Mouse (Mus musculus): ENCODE measurements at regions not wholly inside any gene's neighbourhood (a gene's known extent, or its start where the extent isn't known, plus 50 kb on each side); places are given as distances from the start of the nearest gene placed in this dataset.

DNA sequence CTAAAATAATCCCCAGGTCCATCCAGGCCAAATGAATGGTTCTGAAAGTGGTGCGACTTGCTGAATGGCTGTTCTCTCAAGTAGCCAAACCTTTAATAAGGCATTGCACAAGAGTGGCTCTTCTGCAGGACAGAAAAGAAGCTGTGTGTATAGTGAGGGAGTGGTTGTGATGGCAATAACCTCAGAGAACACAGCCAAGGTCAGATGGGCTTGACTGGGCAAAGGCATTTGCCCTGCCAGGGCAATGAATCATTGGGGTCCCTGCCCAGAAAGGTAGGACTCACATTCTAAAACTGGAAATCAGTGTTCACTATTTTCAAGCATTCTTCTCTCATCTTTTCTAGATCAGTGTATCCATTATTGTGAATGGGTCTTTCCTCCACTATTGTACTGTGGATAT is 295.4 kb upstream of the Usp25 start:
- Histone ChIP-seq H3K36me3 (ENCODE audit: control insufficient read depth, insufficient read depth, low read length) (no peaks in the 10 kb centered on the region), H3K27ac (replicated peaks in 1 of 2; ENCODE audit: control insufficient read depth in 1 of 2, insufficient read depth in 1 of 2, low read depth in 2 of 2, low read length in 2 of 2) (no peak overlapping the region), H3K27me3 (ENCODE audit: control insufficient read depth, insufficient read depth, low read length) (no peaks in the 10 kb centered on the region), H3K4me1 (ENCODE audit: control insufficient read depth in 2 of 2, insufficient read depth in 2 of 2, low read length in 2 of 2) (no peaks in the 10 kb centered on the region), H3K9ac (ENCODE audit: low read length) (no peak overlapping the region), H3K4me2 (ENCODE audit: low read length) (no peak overlapping the region), H3K9me3 (ENCODE audit: control insufficient read depth, low read length) (no peaks in the 10 kb centered on the region), H3K4me3 (ENCODE audit: control insufficient read depth in 1 of 2, insufficient read depth in 1 of 2, low read depth in 1 of 2, low read length in 2 of 2) (no peak overlapping the region)
- WGBS = 94% methylated on average over 1 of the region's 1 CpGs
- no peak for ATAC-seq (ENCODE audit: insufficient number of reproducible peaks, insufficient read depth, low FRiP score, low read depth)

- H3K9me3 ChIP-seq (ENCODE audit: control insufficient read depth, low read length) = no peaks in the 10 kb centered on the region
- WGBS = 51% methylated on average over 6 of the region's 6 CpGs
- H3K27ac ChIP-seq (replicated peaks in 1 of 2; ENCODE audit: control insufficient read depth in 1 of 2, insufficient read depth in 1 of 2, low read depth in 2 of 2, low read length in 2 of 2) = no peak overlapping the region
- no peak overlapping the region for H3K9ac ChIP-seq (ENCODE audit: low read length)
- H3K4me1 ChIP-seq (ENCODE audit: control insufficient read depth in 2 of 2, insufficient read depth in 2 of 2, low read length in 2 of 2) = no peaks in the 10 kb centered on the region
- no peak for ATAC-seq (ENCODE audit: insufficient number of reproducible peaks, insufficient read depth, low FRiP score, low read depth)
- no peak overlapping the region for H3K4me2 ChIP-seq (ENCODE audit: low read length)
- H3K27me3 ChIP-seq (ENCODE audit: control insufficient read depth, insufficient read depth, low read length) = no peaks in the 10 kb centered on the region
- H3K36me3 ChIP-seq (ENCODE audit: control insufficient read depth, insufficient read depth, low read length) = no peaks in the 10 kb centered on the region
- no peak overlapping the region for H3K4me3 ChIP-seq (ENCODE audit: control insufficient read depth in 1 of 2, insufficient read depth in 1 of 2, low read depth in 1 of 2, low read length in 2 of 2)
Measured at GRCm38 (mm10) chr16:76694913-76695312, 318.6 kb upstream of the Usp25 start.

GRCm38 (mm10) chr16:76687735-76688447 is 314.3 kb upstream of the Nrip1 start:
- ATAC-seq (ENCODE audit: insufficient number of reproducible peaks, insufficient read depth, low FRiP score, low read depth) = no peak
- H3K27me3 ChIP-seq (ENCODE audit: control insufficient read depth, insufficient read depth, low read length) = no peaks in the 10 kb centered on the region
- no peaks in the 10 kb centered on the region for H3K36me3 ChIP-seq (ENCODE audit: control insufficient read depth, insufficient read depth, low read length)
- no peak overlapping the region for H3K9ac ChIP-seq (ENCODE audit: low read length)
- WGBS = 90% methylated on average over 18 of the region's 18 CpGs
- no peak overlapping the region for H3K4me2 ChIP-seq (ENCODE audit: low read length)
- H3K9me3 ChIP-seq (ENCODE audit: control insufficient read depth, low read length) = no peaks in the 10 kb centered on the region
- H3K27ac ChIP-seq (replicated peaks in 1 of 2; ENCODE audit: control insufficient read depth in 1 of 2, insufficient read depth in 1 of 2, low read depth in 2 of 2, low read length in 2 of 2) = no peak overlapping the region
- no peak overlapping the region for H3K4me3 ChIP-seq (ENCODE audit: control insufficient read depth in 1 of 2, insufficient read depth in 1 of 2, low read depth in 1 of 2, low read length in 2 of 2)
- H3K4me1 ChIP-seq (ENCODE audit: control insufficient read depth in 2 of 2, insufficient read depth in 2 of 2, low read length in 2 of 2) = no peaks in the 10 kb centered on the region

DNA sequence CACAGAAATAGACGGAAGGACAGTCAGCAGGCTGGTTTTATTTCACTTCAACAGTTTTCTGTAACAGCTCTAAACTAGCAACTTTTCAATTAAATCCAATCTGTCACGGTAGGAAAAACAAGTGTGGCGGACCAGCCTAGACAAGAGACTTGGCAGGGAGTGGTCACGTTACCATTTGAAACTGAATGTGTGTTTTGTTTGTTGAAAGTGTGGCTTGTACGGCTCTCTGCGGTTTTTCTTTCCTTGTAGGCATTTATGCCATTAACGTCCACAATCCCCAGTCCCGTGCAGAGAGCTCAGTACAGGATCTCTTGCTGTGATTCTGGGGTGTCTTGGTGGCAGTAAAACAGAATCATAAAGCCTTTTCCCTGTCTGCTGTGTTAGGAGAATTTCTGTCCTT is 311.9 kb upstream of the Nrip1 start:
- WGBS = 77% methylated on average over 8 of the region's 8 CpGs
- Histone ChIP-seq H3K4me1 (ENCODE audit: control insufficient read depth in 2 of 2, insufficient read depth in 2 of 2, low read length in 2 of 2) (0 out of 4 replicates have a peak, but pooled peaks cover 0 to under 1% of the 10 kb centered on the region in 2 experiments), H3K4me3 (ENCODE audit: control insufficient read depth in 1 of 2, insufficient read depth in 1 of 2, low read depth in 1 of 2, low read length in 2 of 2) (no peak overlapping the region), H3K36me3 (ENCODE audit: control insufficient read depth, insufficient read depth, low read length) (no peaks in the 10 kb centered on the region), H3K27me3 (ENCODE audit: control insufficient read depth, insufficient read depth, low read length) (no peaks in the 10 kb centered on the region), H3K9ac (ENCODE audit: low read length) (no peak overlapping the region), H3K27ac (replicated peaks in 1 of 2; ENCODE audit: control insufficient read depth in 1 of 2, insufficient read depth in 1 of 2, low read depth in 2 of 2, low read length in 2 of 2) (no peak overlapping the region), H3K9me3 (ENCODE audit: control insufficient read depth, low read length) (no peaks in the 10 kb centered on the region), H3K4me2 (ENCODE audit: low read length) (no peak overlapping the region)
- ATAC-seq (ENCODE audit: insufficient number of reproducible peaks, insufficient read depth, low FRiP score, low read depth) = no peak

DNA sequence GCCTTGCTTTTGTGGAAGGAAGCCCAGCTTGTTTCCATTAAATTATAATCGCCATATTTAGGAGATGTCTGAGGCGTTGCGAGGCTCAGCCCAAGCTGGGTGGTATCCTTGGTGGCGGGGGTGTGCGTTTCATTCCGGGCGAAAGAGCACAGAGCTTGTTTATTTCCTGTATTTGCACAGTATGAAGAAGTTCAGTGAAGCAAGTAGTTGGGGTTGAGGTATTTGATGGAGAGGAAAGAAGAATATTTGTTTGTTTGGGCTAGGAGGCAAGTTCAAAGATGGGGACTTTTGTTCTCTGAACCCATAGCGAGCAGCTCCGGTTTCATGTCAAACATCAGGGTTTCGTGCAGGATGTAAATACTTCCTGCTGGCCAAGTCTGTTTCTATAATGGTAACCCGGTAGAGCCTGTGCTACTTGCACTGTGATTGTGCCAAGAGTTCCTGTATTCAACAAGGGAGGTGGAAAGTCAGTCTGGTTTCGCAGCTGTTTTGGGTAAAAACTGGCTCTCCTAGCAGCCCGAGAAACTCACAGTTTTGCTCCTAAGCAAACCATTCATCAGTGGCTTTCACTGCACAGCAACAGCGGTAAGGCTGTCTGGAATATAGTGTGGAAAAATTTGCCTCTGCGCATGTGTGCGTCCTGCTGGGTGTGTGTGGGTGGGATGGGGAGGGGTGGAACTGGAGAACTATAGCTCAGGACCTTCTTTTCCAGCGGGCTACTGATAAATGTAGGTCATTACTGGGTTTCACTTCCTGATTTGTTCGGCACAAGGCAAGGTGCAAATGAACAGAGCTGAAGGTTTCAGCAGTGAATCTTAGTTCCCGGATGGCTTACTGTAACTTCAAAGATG is 306.7 kb upstream of the Nrip1 start:
- ATAC-seq (ENCODE audit: insufficient number of reproducible peaks, insufficient read depth, low FRiP score, low read depth) = no peak
- H3K27ac ChIP-seq (replicated peaks in 1 of 2; ENCODE audit: control insufficient read depth in 1 of 2, insufficient read depth in 1 of 2, low read depth in 2 of 2, low read length in 2 of 2) = peak overlapping the region; percentile 20 to 66; a peak in 2 of 4 replicates
- 65% methylated on average over 19 of the region's 19 CpGs for WGBS
- peak overlapping the region; percentile 46 for H3K4me2 ChIP-seq (ENCODE audit: low read length)
- H3K4me3 ChIP-seq (ENCODE audit: control insufficient read depth in 1 of 2, insufficient read depth in 1 of 2, low read depth in 1 of 2, low read length in 2 of 2) = peak overlapping the region; percentile 12 to 16
- H3K27me3 ChIP-seq (ENCODE audit: control insufficient read depth, insufficient read depth, low read length) = no peaks in the 10 kb centered on the region
- no peaks in the 10 kb centered on the region for H3K36me3 ChIP-seq (ENCODE audit: control insufficient read depth, insufficient read depth, low read length)
- H3K9me3 ChIP-seq (ENCODE audit: control insufficient read depth, low read length) = 0 out of 2 replicates have a peak, but pooled peaks cover 3% of the 10 kb centered on the region
- no peak overlapping the region for H3K9ac ChIP-seq (ENCODE audit: low read length)
- peaks cover 0 to 6% of the 10 kb centered on the region in 2 experiments; a peak in 1 of 4 replicates for H3K4me1 ChIP-seq (ENCODE audit: control insufficient read depth in 2 of 2, insufficient read depth in 2 of 2, low read length in 2 of 2)

GRCm38 (mm10) chr16:76678885-76679284 is 305.3 kb upstream of the Nrip1 start:
- no peak for ATAC-seq (ENCODE audit: insufficient number of reproducible peaks, insufficient read depth, low FRiP score, low read depth)
- Histone ChIP-seq H3K9me3 (ENCODE audit: control insufficient read depth, low read length) (0 out of 2 replicates have a peak, but pooled peaks cover 3% of the 10 kb centered on the region), H3K4me3 (ENCODE audit: control insufficient read depth in 1 of 2, insufficient read depth in 1 of 2, low read depth in 1 of 2, low read length in 2 of 2) (no peak overlapping the region), H3K4me1 (ENCODE audit: control insufficient read depth in 2 of 2, insufficient read depth in 2 of 2, low read length in 2 of 2) (peaks cover 0 to 6% of the 10 kb centered on the region in 2 experiments; a peak in 1 of 4 replicates), H3K27ac (replicated peaks in 1 of 2; ENCODE audit: control insufficient read depth in 1 of 2, insufficient read depth in 1 of 2, low read depth in 2 of 2, low read length in 2 of 2) (no peak overlapping the region), H3K27me3 (ENCODE audit: control insufficient read depth, insufficient read depth, low read length) (no peaks in the 10 kb centered on the region), H3K36me3 (ENCODE audit: control insufficient read depth, insufficient read depth, low read length) (no peaks in the 10 kb centered on the region), H3K4me2 (ENCODE audit: low read length) (no peak overlapping the region), H3K9ac (ENCODE audit: low read length) (no peak overlapping the region)
- WGBS = 74% methylated on average over 3 of the region's 3 CpGs

DNA sequence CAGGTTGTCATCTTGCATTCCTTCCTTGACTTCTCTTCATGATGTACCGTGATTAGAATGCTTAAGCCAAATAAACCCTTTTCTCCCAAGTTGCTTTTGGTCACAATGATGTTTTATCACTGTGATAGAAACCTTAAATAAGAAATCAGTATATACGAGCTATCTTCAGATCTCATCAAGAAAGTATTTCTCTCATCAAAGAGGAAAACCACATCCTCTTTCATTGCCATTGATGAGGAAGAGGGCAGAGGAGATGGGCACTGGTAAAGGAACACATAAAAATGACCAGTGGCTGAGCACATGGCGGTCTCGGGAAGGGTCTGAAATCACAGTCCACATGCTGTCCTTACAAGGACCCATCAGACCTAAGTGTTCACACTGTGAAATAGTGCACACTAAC is 296.2 kb upstream of the Nrip1 start:
- Histone ChIP-seq H3K4me3 (ENCODE audit: control insufficient read depth in 1 of 2, insufficient read depth in 1 of 2, low read depth in 1 of 2, low read length in 2 of 2) (no peak overlapping the region), H3K4me2 (ENCODE audit: low read length) (no peak overlapping the region), H3K9ac (ENCODE audit: low read length) (no peak overlapping the region), H3K9me3 (ENCODE audit: control insufficient read depth, low read length) (no peaks in the 10 kb centered on the region), H3K27me3 (ENCODE audit: control insufficient read depth, insufficient read depth, low read length) (no peaks in the 10 kb centered on the region), H3K36me3 (ENCODE audit: control insufficient read depth, insufficient read depth, low read length) (no peaks in the 10 kb centered on the region), H3K4me1 (ENCODE audit: control insufficient read depth in 2 of 2, insufficient read depth in 2 of 2, low read length in 2 of 2) (no peaks in the 10 kb centered on the region), H3K27ac (replicated peaks in 1 of 2; ENCODE audit: control insufficient read depth in 1 of 2, insufficient read depth in 1 of 2, low read depth in 2 of 2, low read length in 2 of 2) (no peak overlapping the region)
- 86% methylated on average over 4 of the region's 4 CpGs for WGBS
- no peak for ATAC-seq (ENCODE audit: insufficient number of reproducible peaks, insufficient read depth, low FRiP score, low read depth)

All from heart, embryonic 14.5 days (tissue).